Mouse (Mus musculus) hindbrain, postnatal 0 days (tissue): ENCODE measurements at regions not wholly inside any gene's neighbourhood (a gene's known extent, or its start where the extent isn't known, plus 50 kb on each side); places are given as distances from the start of the nearest gene placed in this dataset.
A peak's percentile ranks its signal among the peaks of the same experiment; 100 is the strongest.

ENCODE experiments used
- ATAC-seq: fragments of 200-750 bp; cut with Nextera tagmentation; 2 replicates; pipeline ENCODE4 v1.8.0; 2017; ENCODE audit warnings: mild to moderate bottlenecking, moderate TSS enrichment, moderate library complexity
- DNase-seq: peaks from one replicate; pipeline ENCODE4 v3.0.0-alpha.2; 2015; ENCODE audit warnings: low spot score
- H3K27ac ChIP-seq: fragments of 300-500 bp; sonication (generic); 2 replicates; pipeline ENCODE4 v1.5.1; 2014; ENCODE audit warnings: mild to moderate bottlenecking
- H3K27me3 ChIP-seq: fragments of 300-500 bp; sonication (generic); 2 replicates; pipeline ENCODE4 v1.6.1; 2014; ENCODE audit warnings: low read length, mixed read lengths; ENCODE audit not compliant: insufficient read depth
- H3K36me3 ChIP-seq: fragments of 300-500 bp; sonication (generic); 2 replicates; pipeline ENCODE4 v1.6.1; 2014; ENCODE audit warnings: low read length, mixed read lengths; ENCODE audit not compliant: insufficient read depth
- H3K4me1 ChIP-seq: fragments of 300-500 bp; sonication (generic); 2 replicates; pipeline ENCODE4 v1.6.1; 2014; ENCODE audit warnings: antibody characterized with exemption, low read length, mixed read lengths; ENCODE audit not compliant: insufficient read depth
- H3K4me2 ChIP-seq: fragments of 300-500 bp; sonication (generic); 2 replicates; pipeline ENCODE4 v1.6.1; 2014; ENCODE audit warnings: low read depth, mild to moderate bottlenecking, low read length, moderate library complexity, mixed read lengths
- H3K4me3 ChIP-seq: fragments of 300-500 bp; sonication (generic); 2 replicates; pipeline ENCODE4 v1.5.1; 2014; ENCODE audit warnings: low read length
- H3K9ac ChIP-seq: fragments of 300-500 bp; sonication (generic); replicated peaks from 2 replicates; pipeline ENCODE4 v1.6.1; 2014; ENCODE audit warnings: mild to moderate bottlenecking, low read length, moderate library complexity, mixed read lengths
- H3K9me3 ChIP-seq: fragments of 300-500 bp; sonication (generic); 2 replicates; pipeline ENCODE4 v1.6.1; 2016; ENCODE audit warnings: low read length, mixed read lengths
- CTCF ChIP-seq: IDR thresholded peaks from 2 replicates; pipeline ENCODE4 v1.5.1; 2016; ENCODE audit warnings: antibody characterized with exemption, control low read depth, low read depth
- WGBS: fragments of 180-500 bp; shearing (Covaris S2); extraction: QIAGEN DNeasy Blood & Tissue Kit; methylation state at CpG from one replicate; pipeline ENCODE4 v1.1.7; 2014; 5-methylcytosine and 5-hydroxymethylcytosine counted together

- no peak overlapping the region for H3K9ac ChIP-seq
- no peaks in the 10 kb centered on the region for H3K36me3 ChIP-seq
- no peak overlapping the region for H3K4me2 ChIP-seq
- no peak overlapping the region for H3K4me3 ChIP-seq
- no peaks in the 10 kb centered on the region for H3K9me3 ChIP-seq
- H3K4me1 ChIP-seq = no peaks in the 10 kb centered on the region
- WGBS = 54% methylated on average over 4 of the region's 4 CpGs
- no peaks in the 10 kb centered on the region for H3K27me3 ChIP-seq
- no peak for ATAC-seq
- DNase-seq = no peak
- no peak for TF ChIP-seq CTCF
- H3K27ac ChIP-seq = no peak overlapping the region
Measured at GRCm38 (mm10) chr10:53456027-53456713, 76.4 kb upstream of the Cep85l start.

DNA sequence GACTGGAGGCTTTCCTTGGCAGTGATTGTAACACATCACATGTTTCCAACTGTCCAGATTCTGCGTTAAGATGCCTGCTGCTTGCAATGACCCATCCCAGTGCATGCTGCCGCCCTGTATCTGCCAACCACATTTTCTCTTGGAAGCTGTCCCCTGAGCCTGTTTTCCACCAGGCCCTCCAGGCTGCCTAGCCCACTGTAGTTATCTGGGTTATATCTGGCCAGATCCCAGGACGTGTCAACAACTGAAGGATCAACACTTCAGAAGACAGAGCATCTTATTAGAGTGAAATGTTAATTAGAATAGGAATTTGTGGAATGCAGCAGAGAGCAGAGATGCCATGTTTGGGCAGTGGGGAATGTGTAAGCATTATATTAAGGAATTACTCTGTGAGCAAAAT, 65.0 kb upstream of the Cep85l start:
- Histone ChIP-seq H3K4me1 (no peaks in the 10 kb centered on the region), H3K9me3 (no peaks in the 10 kb centered on the region), H3K4me3 (no peak overlapping the region), H3K9ac (no peak overlapping the region), H3K36me3 (no peaks in the 10 kb centered on the region), H3K27ac (no peak overlapping the region), H3K4me2 (no peak overlapping the region), H3K27me3 (no peaks in the 10 kb centered on the region)
- WGBS = 41% methylated on average over 3 of the region's 3 CpGs
- DNase-seq (peak; percentile 54), ATAC-seq (peak; percentile 66)
- TF ChIP-seq CTCF = no peak

- 91% methylated on average over 1 of the region's 1 CpGs for WGBS
- TF ChIP-seq CTCF = no peak
- ATAC-seq (no peak), DNase-seq (no peak)
- no peaks in the 10 kb centered on the region for H3K36me3 ChIP-seq
- no peaks in the 10 kb centered on the region for H3K4me1 ChIP-seq
- H3K27ac ChIP-seq = no peak overlapping the region
- H3K4me2 ChIP-seq = no peak overlapping the region
- no peak overlapping the region for H3K4me3 ChIP-seq
- no peak overlapping the region for H3K9ac ChIP-seq
- no peaks in the 10 kb centered on the region for H3K9me3 ChIP-seq
- no peaks in the 10 kb centered on the region for H3K27me3 ChIP-seq
Measured at GRCm38 (mm10) chr10:53443443-53443842, 63.7 kb upstream of the Cep85l start.

DNA sequence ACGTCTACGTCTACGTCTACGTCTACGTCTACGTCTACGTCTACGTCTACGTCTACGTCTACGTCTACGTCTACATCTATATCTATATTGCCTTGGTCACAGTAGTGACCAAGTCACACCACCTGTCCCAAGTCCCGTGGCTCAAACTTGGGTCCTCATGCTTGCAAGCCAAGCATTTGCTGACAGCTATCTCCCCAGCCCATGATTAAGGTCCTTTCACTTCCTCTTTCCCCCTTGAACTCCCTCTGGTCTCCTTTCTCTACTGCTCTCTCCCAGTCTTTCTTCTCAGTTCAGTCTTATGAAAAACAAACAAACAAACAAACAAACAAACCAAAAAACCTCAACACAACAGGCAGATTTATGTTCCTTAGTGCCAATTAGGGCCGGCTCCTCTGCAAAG, 63.2 kb upstream of the Cep85l start:
- H3K4me2 ChIP-seq = no peak overlapping the region
- H3K9ac ChIP-seq = no peak overlapping the region
- 98% methylated on average over 14 of the region's 14 CpGs for WGBS
- no peaks in the 10 kb centered on the region for H3K27me3 ChIP-seq
- H3K27ac ChIP-seq = no peak overlapping the region
- no peak for TF ChIP-seq CTCF
- no peaks in the 10 kb centered on the region for H3K9me3 ChIP-seq
- no peak for DNase-seq
- no peaks in the 10 kb centered on the region for H3K4me1 ChIP-seq
- no peak for ATAC-seq
- H3K36me3 ChIP-seq = no peaks in the 10 kb centered on the region
- no peak overlapping the region for H3K4me3 ChIP-seq

GRCm38 (mm10) chr10:53440251-53440650, 60.5 kb upstream of the Cep85l start:
- Histone ChIP-seq H3K9me3 (no peaks in the 10 kb centered on the region), H3K36me3 (no peaks in the 10 kb centered on the region), H3K4me2 (no peak overlapping the region), H3K9ac (no peak overlapping the region), H3K27me3 (no peaks in the 10 kb centered on the region), H3K4me1 (peaks cover 2% of the 10 kb centered on the region; the same call in 1 of the 2 replicates), H3K4me3 (no peak overlapping the region), H3K27ac (no peak overlapping the region)
- 72% methylated on average over 1 of the region's 1 CpGs for WGBS
- DNase-seq = no peak
- ATAC-seq = no peak
- no peak for TF ChIP-seq CTCF

DNA sequence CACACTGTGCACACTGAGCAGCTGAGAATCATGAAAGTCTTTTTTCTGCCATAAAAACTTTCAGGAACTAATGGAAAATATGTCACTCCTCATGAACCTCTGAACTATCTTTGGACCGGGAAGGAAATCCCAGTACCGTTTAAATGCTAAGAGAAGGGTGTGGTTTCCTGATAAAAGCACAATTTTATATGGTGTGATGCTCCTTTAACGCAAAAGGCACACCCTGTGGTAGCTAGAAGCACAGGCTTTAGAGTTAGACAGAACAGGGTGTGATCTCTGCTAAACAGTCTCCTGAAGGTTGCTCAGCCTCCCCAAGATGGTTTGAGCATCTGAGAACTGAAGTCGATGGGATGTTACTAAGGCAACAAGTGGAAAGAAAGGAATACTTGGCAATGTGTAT, 58.6 kb upstream of the Cep85l start:
- 78% methylated on average over 4 of the region's 4 CpGs for WGBS

GRCm38 (mm10) chr10:53437724-53438123, 58.0 kb upstream of the Cep85l start:
- Histone ChIP-seq H3K27me3 (no peaks in the 10 kb centered on the region), H3K4me3 (no peak overlapping the region), H3K9ac (no peak overlapping the region), H3K9me3 (no peaks in the 10 kb centered on the region), H3K4me2 (no peak overlapping the region), H3K4me1 (peaks cover 4% of the 10 kb centered on the region; the same call in 1 of the 2 replicates), H3K36me3 (no peaks in the 10 kb centered on the region), H3K27ac (no peak overlapping the region)
- ATAC-seq (no peak), DNase-seq (no peak)
- 80% methylated on average over 4 of the region's 4 CpGs for WGBS
- TF ChIP-seq CTCF = no peak

More for the DNA sequence above, 58.6 kb upstream of the Cep85l start:
- DNase-seq = no peak
- no peak overlapping the region for H3K4me3 ChIP-seq
- no peaks in the 10 kb centered on the region for H3K27me3 ChIP-seq
- no peak overlapping the region for H3K4me2 ChIP-seq
- ATAC-seq = no peak
- no peak overlapping the region for H3K9ac ChIP-seq
- H3K4me1 ChIP-seq = peaks cover 4% of the 10 kb centered on the region; the same call in 1 of the 2 replicates
- no peaks in the 10 kb centered on the region for H3K9me3 ChIP-seq
- no peaks in the 10 kb centered on the region for H3K36me3 ChIP-seq
- H3K27ac ChIP-seq = no peak overlapping the region
- TF ChIP-seq CTCF = no peak
